Mouse (Mus musculus) kidney, postnatal 0 days (tissue): Measurements from ENCODE around the gene Fras1. TPM values are rescaled to one million over a fixed set of nuclear protein-coding genes. Genes with fewer than 3 reads are reported as not detected.

ENCODE experiments used
- ATAC-seq: fragments of 200-750 bp; cut with Nextera tagmentation; replicated peaks from 2 replicates; pipeline ENCODE4 v1.8.0; 2017; ENCODE audit warnings: low read depth, moderate number of reproducible peaks, moderate TSS enrichment, moderate library complexity; ENCODE audit not compliant: low FRiP score
- DNase-seq: peaks from one replicate; pipeline ENCODE4 v3.0.0-alpha.2; 2016; ENCODE audit warnings: low spot score
- H3K27ac ChIP-seq: fragments of 300-500 bp; sonication (generic); 2 replicates; pipeline ENCODE4 v1.5.1; 2014; ENCODE audit warnings: mild to moderate bottlenecking
- H3K27me3 ChIP-seq: fragments of 300-500 bp; sonication (generic); 2 replicates; pipeline ENCODE4 v1.6.1; 2014; ENCODE audit warnings: low read length, mixed read lengths; ENCODE audit not compliant: insufficient read depth
- H3K36me3 ChIP-seq: fragments of 300-500 bp; sonication (generic); 2 replicates; pipeline ENCODE4 v1.6.1; 2014; ENCODE audit warnings: low read length, mixed read lengths; ENCODE audit not compliant: insufficient read depth
- H3K4me1 ChIP-seq: fragments of 300-500 bp; sonication (generic); replicated peaks from 2 replicates; pipeline ENCODE4 v1.6.1; 2014; ENCODE audit warnings: antibody characterized with exemption, low read length, mixed read lengths; ENCODE audit not compliant: insufficient read depth
- H3K4me2 ChIP-seq: fragments of 300-500 bp; sonication (generic); 2 replicates; pipeline ENCODE4 v1.6.1; 2014; ENCODE audit warnings: mild to moderate bottlenecking, low read length, moderate library complexity, mixed read lengths
- H3K4me3 ChIP-seq: fragments of 300-500 bp; sonication (generic); replicated peaks from 2 replicates; pipeline ENCODE4 v1.5.1; 2014; ENCODE audit warnings: low read depth, low read length
- H3K9ac ChIP-seq: fragments of 300-500 bp; sonication (generic); 2 replicates; pipeline ENCODE4 v1.6.1; 2014; ENCODE audit warnings: low read depth, low read length
- H3K9me3 ChIP-seq: fragments of 300-500 bp; sonication (generic); replicated peaks from 2 replicates; pipeline ENCODE4 v1.6.1; 2016; ENCODE audit warnings: low read length, inconsistent platforms, mixed read lengths
- CTCF ChIP-seq: IDR thresholded peaks from 2 replicates; pipeline ENCODE4 v1.5.1; 2016; ENCODE audit warnings: antibody characterized with exemption, low read depth, mild to moderate bottlenecking, moderate library complexity
- WGBS: fragments of 180-500 bp; shearing (Covaris S2); extraction: QIAGEN DNeasy Blood & Tissue Kit; methylation state at CpG from one replicate; pipeline ENCODE4 v1.1.7; 2014; 5-methylcytosine and 5-hydroxymethylcytosine counted together
- polyA plus RNA-seq: library from polyadenylated mRNA; unstranded; fragments of >200 nt; fragmentation: Nextera tagmentation; extraction: Ambion mirVana; gene quantifications from 2 replicates; pipeline ENCODE4 v1.2.1, GENCODE M21; 2015

Gene Fras1
- polyA plus RNA-seq, 1 experiment from 2014 or later, result 15.8 TPM

GRCm38 (mm10) chr5:96447460-96447859, 73.7 kb downstream of the Fras1 start:
- Histone ChIP-seq H3K36me3 (no peaks in the 10 kb centered on the region), H3K27ac (0 out of 2 replicates have a peak overlapping the region, but pooled peaks have one; percentile 57), H3K9ac (no peak overlapping the region), H3K4me1 (peaks cover 5% of the 10 kb centered on the region; the same call in 1 of the 2 replicates), H3K27me3 (no peaks in the 10 kb centered on the region), H3K4me3 (no peak overlapping the region), H3K4me2 (no peak overlapping the region), H3K9me3 (no peaks in the 10 kb centered on the region)
- ATAC-seq (peak; percentile 71), DNase-seq (no peak)
- TF ChIP-seq CTCF, result no peak
- 67% methylated on average over 7 of the region's 7 CpGs for WGBS

DNA sequence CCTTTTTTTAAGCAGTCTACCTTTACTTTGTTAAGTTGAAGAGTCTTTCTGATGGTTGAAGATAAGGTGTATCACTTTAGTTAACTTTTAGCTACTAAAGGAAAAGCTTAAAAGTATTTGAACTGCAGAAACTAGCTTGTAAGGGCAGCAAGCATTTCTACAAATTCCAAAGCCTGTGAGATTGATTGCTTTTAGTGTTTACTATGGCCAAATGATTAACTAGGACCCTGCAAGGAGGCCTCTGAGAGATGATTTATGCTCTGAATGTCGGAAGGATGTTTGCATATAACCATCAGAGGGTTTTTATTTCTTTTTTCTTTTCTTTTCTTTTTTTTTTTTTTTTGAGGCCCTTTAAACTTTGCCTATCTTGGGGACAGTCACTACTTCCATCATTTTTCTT, 78.3 kb downstream of the Fras1 start:
- WGBS, result 11% methylated on average over 1 of the region's 1 CpGs
- Histone ChIP-seq H3K4me3 (no peak overlapping the region), H3K4me2 (no peak overlapping the region), H3K27me3 (no peaks in the 10 kb centered on the region), H3K27ac (peak overlapping the region; percentile 1; the same call in 1 of the 2 replicates), H3K9me3 (no peaks in the 10 kb centered on the region), H3K9ac (no peak overlapping the region), H3K4me1 (peaks cover 17% of the 10 kb centered on the region), H3K36me3 (no peaks in the 10 kb centered on the region)
- DNase-seq (peak; percentile 92), ATAC-seq (no peak)
- TF ChIP-seq CTCF, result no peak

GRCm38 (mm10) chr5:96453386-96453785, 79.6 kb downstream of the Fras1 start:
- Histone ChIP-seq H3K4me3 (no peak overlapping the region), H3K9me3 (no peaks in the 10 kb centered on the region), H3K27me3 (no peaks in the 10 kb centered on the region), H3K36me3 (no peaks in the 10 kb centered on the region), H3K4me1 (peaks cover 17% of the 10 kb centered on the region), H3K9ac (no peak overlapping the region), H3K27ac (no peak overlapping the region), H3K4me2 (no peak overlapping the region)
- DNase-seq (no peak), ATAC-seq (no peak)
- no peak for TF ChIP-seq CTCF
- whole genome bisulfite sequencing, result 86% methylated on average over 5 of the region's 5 CpGs

DNA sequence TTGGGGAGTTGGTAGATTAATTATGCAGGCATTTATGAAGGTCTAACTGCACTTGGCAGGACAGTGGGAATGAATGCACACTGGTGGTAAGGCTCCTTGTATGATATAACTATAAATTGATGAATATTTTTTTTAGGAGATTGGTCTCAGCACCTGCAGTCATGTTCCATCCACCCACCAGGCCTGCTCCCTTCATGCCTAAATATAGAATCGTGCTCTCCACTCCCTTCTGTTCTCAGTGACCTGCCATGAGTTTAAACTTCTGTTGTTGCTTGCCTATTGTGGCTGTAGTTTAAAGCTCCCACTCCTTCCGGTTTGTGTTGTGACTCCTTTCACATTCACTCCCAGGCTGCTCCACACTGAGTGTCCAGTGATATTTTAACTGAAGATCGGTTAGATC, 80.7 kb downstream of the Fras1 start:
- WGBS, result 47% methylated on average over 3 of the region's 3 CpGs
- no peaks in the 10 kb centered on the region for H3K9me3 ChIP-seq
- no peak overlapping the region for H3K4me3 ChIP-seq
- ATAC-seq (no peak), DNase-seq (no peak)
- TF ChIP-seq CTCF, result no peak
- H3K4me2 ChIP-seq, result no peak overlapping the region
- peaks cover 17% of the 10 kb centered on the region for H3K4me1 ChIP-seq
- H3K9ac ChIP-seq, result no peak overlapping the region
- no peaks in the 10 kb centered on the region for H3K36me3 ChIP-seq
- H3K27ac ChIP-seq, result no peak overlapping the region
- H3K27me3 ChIP-seq, result no peaks in the 10 kb centered on the region

DNA sequence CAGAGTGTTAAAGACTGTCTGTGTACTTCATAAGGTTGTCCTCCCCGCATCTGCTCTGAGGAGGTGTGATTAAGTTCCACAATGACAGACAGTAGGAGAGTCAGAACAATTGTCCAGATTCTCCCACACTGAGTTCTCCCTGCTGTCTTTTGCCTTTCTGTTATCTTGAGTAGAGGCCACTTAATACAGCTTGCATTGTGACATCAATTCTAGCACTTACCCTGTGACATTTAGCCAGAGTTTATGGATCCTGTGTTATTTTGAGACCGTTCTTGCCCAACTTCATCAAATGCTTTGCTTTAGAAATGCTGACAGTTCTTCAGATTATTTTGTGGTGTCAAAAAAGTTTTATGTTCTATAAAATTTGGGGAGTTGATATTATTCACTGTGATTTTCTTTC, 81.5 kb downstream of the Fras1 start:
- no peaks in the 10 kb centered on the region for H3K36me3 ChIP-seq
- no peak overlapping the region for H3K27ac ChIP-seq
- ATAC-seq (no peak), DNase-seq (no peak)
- H3K4me3 ChIP-seq, result no peak overlapping the region
- no peak for TF ChIP-seq CTCF
- 59% methylated on average over 2 of the region's 2 CpGs for WGBS
- no peaks in the 10 kb centered on the region for H3K27me3 ChIP-seq
- no peak overlapping the region for H3K4me2 ChIP-seq
- no peaks in the 10 kb centered on the region for H3K9me3 ChIP-seq
- peaks cover 17% of the 10 kb centered on the region for H3K4me1 ChIP-seq
- H3K9ac ChIP-seq, result no peak overlapping the region

DNA sequence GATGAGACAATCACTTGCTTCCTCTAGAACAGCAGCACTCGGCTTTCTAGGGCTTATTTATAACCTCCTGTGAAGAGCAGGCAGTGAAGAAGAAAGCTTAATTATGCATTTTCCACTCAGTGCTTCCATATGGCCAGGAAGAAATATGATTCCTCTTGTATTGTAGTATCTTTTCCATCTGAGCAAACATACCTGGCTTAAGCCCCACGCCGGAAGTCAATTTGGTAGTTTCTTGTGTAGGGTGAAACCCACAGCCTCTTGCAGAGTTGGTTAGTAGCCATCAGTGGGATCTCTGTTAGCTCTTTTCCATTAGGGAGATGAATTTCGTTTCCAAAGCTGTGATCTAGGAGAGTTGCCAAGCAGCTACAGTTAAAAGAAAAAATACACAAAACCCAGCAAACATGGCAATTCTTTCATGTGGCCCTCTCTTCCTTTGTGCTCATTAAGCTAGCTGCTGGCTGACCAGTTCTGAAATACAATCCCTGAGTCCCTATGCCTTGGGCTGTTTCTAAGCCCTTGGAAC, 83.7 kb downstream of the Fras1 start:
- no peak for TF ChIP-seq CTCF
- Histone ChIP-seq H3K9ac (no peak overlapping the region), H3K4me3 (no peak overlapping the region), H3K4me2 (no peak overlapping the region), H3K27ac (no peak overlapping the region; the same call in 1 of the 2 replicates), H3K27me3 (no peaks in the 10 kb centered on the region), H3K4me1 (peaks cover 11% of the 10 kb centered on the region), H3K36me3 (no peaks in the 10 kb centered on the region), H3K9me3 (no peaks in the 10 kb centered on the region)
- WGBS, result 32% methylated on average over 4 of the region's 4 CpGs
- DNase-seq (no peak), ATAC-seq (no peak)

DNA sequence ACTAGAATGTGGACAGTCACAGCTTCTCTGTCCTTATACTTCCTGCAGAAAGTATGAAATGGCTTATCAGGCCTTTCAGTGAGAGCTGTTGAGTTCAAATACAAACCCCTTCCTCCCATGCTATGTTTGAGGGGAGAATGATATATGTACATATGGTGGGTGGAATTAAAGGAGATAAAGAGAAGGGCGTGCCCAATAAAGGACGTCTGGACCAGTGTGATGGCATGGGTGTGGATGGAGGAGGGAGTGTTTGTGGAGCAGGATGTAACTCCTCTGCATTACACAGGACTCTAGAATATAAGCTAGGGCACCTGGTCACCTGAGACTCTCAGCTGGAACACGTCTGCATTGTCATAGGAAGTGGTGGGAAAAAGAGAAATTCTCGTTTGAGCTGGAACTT, 85.8 kb downstream of the Fras1 start:
- TF ChIP-seq CTCF, result no peak
- peaks cover 13% of the 10 kb centered on the region for H3K4me1 ChIP-seq
- 51% methylated on average over 4 of the region's 4 CpGs for WGBS
- no peak overlapping the region for H3K9ac ChIP-seq
- ATAC-seq, result no peak
- H3K36me3 ChIP-seq, result no peaks in the 10 kb centered on the region
- no peak for DNase-seq
- no peak overlapping the region for H3K4me2 ChIP-seq
- H3K9me3 ChIP-seq, result no peaks in the 10 kb centered on the region
- no peak overlapping the region for H3K4me3 ChIP-seq
- H3K27ac ChIP-seq, result no peak overlapping the region
- H3K27me3 ChIP-seq, result no peaks in the 10 kb centered on the region
